Comparison of ENCODE assay signal across 9 mouse cellular contexts in genomic region chr19:34636933-34637557, GRCm38 (mm10). TPM values are rescaled to one million over a fixed set of nuclear protein-coding genes. Genes with fewer than 3 reads are reported as not detected.
DNase-seq lines count a peak whose midpoint lies in the region; ATAC-seq and TF ChIP-seq lines count a peak whose summit lies in the region.
"Had no signal": no experiment of that assay in that cellular context is flagged by ENCODE, and none has a peak within 500 bp of the region (broad histone marks: within the 10 kb centered on the region; RNA-seq: fewer than 3 reads in every experiment).

No protein-coding gene starts in this region.

- H3K27ac ChIP-seq in hindbrain, postnatal 0 days = no peak overlapping the region
- H3K27ac ChIP-seq: limb, embryonic 15.5 days had no signal

- no peak overlapping the region for H3K4me3 ChIP-seq in hindbrain, postnatal 0 days (ENCODE audit: low read length)
- H3K4me3 ChIP-seq: limb, embryonic 15.5 days had no signal

- WGBS in hindbrain, postnatal 0 days = 13% methylated on average over 3 of the region's 3 CpGs

- H3K36me3 ChIP-seq in hindbrain, postnatal 0 days (ENCODE audit: insufficient read depth, low read length) = no peaks in the 10 kb centered on the region
- H3K36me3 ChIP-seq: limb, embryonic 15.5 days had no signal

- TF ChIP-seq CTCF in hindbrain, postnatal 0 days (IDR thresholded peaks at IDR 0.05; ENCODE audit: low read depth) = peak; percentile 74

- H3K9ac ChIP-seq in hindbrain, postnatal 0 days (replicated peaks; ENCODE audit: low read length) = no peak overlapping the region
- H3K9ac ChIP-seq: limb, embryonic 15.5 days had no signal

- H3K27me3 ChIP-seq in hindbrain, postnatal 0 days (ENCODE audit: insufficient read depth, low read length) = no peaks in the 10 kb centered on the region

- no peak overlapping the region for H3K4me2 ChIP-seq in hindbrain, postnatal 0 days (ENCODE audit: low read depth, low read length)
- H3K4me2 ChIP-seq: limb, embryonic 15.5 days had no signal

- peak; percentile 58 for ATAC-seq in hindbrain, postnatal 0 days

- no peaks in the 10 kb centered on the region for H3K4me1 ChIP-seq in hindbrain, postnatal 0 days (ENCODE audit: insufficient read depth, low read length)
- H3K4me1 ChIP-seq: limb, embryonic 15.5 days had no signal

- DNase-seq in MN1 (ENCODE audit: low spot score) = peak; percentile 41
- peak; percentile 14 for DNase-seq in c-Kit-positive CD71-positive TER-119-negative erythroid progenitor cells, embryonic 14.5 days (ENCODE audit: low read depth)
- peak; percentile 40 to 79 for DNase-seq in frontal cortex, adult 2 months (ENCODE audit: extremely low spot score in 1 of 2, low spot score in 1 of 2)
- DNase-seq in hindbrain, postnatal 0 days (ENCODE audit: low spot score) = peak; percentile 46
- peak; percentile 35 to 68 for DNase-seq in layer of hippocampus, postnatal 25 days (ENCODE audit: extremely low spot score in 1 of 2, low spot score in 1 of 2)
- peak; percentile 77 for DNase-seq in lung, postnatal 14 days
- DNase-seq in retina, postnatal 1 day = peak; percentile 73
- DNase-seq in yolk sac, embryonic 10.5 days (ENCODE audit: low spot score) = peak; percentile 21

- no peaks in the 10 kb centered on the region for H3K9me3 ChIP-seq in hindbrain, postnatal 0 days (ENCODE audit: low read length)
- H3K9me3 ChIP-seq: limb, embryonic 15.5 days had no signal

RNA-seq across cellular contexts. Expression of gene Ifit1bl2, which starts 3.5 kb away (rescaled TPM):
- 0.42 and 0.48 TPM in 2 replicates for polyA plus RNA-seq in frontal cortex, adult 2 months (2012; rRNA removed)
- 0.37 and 1.2 TPM in 2 replicates for total RNA-seq in hindbrain, postnatal 0 days (2014; rRNA removed)
- polyA plus RNA-seq in hindbrain, postnatal 0 days (2015; fragmentation: Nextera tagmentation; extraction: Ambion mirVana) = 0.16 and 0.26 TPM in 2 replicates
- total RNA-seq in layer of hippocampus, postnatal 25 days (2021) = under 1 TPM; 0.19 to 0.37 TPM

RNA-seq across cellular contexts. Expression of gene Ifit1, which starts 3.6 kb away (rescaled TPM):
- polyA plus RNA-seq in frontal cortex, adult 2 months (2012; rRNA removed) = 5.8 and 5.9 TPM in 2 replicates
- total RNA-seq in hindbrain, postnatal 0 days (2014; rRNA removed) = 0.72 and 1.5 TPM in 2 replicates
- polyA plus RNA-seq in hindbrain, postnatal 0 days (2015; fragmentation: Nextera tagmentation; extraction: Ambion mirVana) = 0.99 and 1.3 TPM in 2 replicates
- total RNA-seq in layer of hippocampus, postnatal 25 days (2021) = under 1 TPM; 0.42 to 0.49 TPM

RNA-seq across cellular contexts. Expression of gene Ifit3b, which starts 29.3 kb away (rescaled TPM):
- polyA plus RNA-seq in frontal cortex, adult 2 months (2012; rRNA removed) = 8.1 and 8.4 TPM in 2 replicates
- total RNA-seq in hindbrain, postnatal 0 days (2014; rRNA removed) = 0.21 and 0.43 TPM in 2 replicates
- polyA plus RNA-seq in hindbrain, postnatal 0 days (2015; fragmentation: Nextera tagmentation; extraction: Ambion mirVana) = 0.98 and 0.99 TPM in 2 replicates
- 1 to 10 TPM in 1 of 2 experiments, under 1 TPM in 1; 0.54 to 1.2 TPM for total RNA-seq in layer of hippocampus, postnatal 25 days (2021)

RNA-seq across cellular contexts. Expression of gene Ifit1bl1, which starts 35.3 kb away (rescaled TPM):
- polyA plus RNA-seq in frontal cortex, adult 2 months (2012; rRNA removed) = 2.0 and 2.7 TPM in 2 replicates
- 0.86 and 1.5 TPM in 2 replicates for total RNA-seq in hindbrain, postnatal 0 days (2014; rRNA removed)
- polyA plus RNA-seq in hindbrain, postnatal 0 days (2015; fragmentation: Nextera tagmentation; extraction: Ambion mirVana) = 1.3 and 1.4 TPM in 2 replicates
- 1 to 10 TPM; 1.1 to 1.6 TPM for total RNA-seq in layer of hippocampus, postnatal 25 days (2021)

RNA-seq across cellular contexts. Expression of gene Ifit3, which starts 53.7 kb away (rescaled TPM):
- polyA plus RNA-seq in frontal cortex, adult 2 months (2012; rRNA removed) = 18.0 and 25.6 TPM in 2 replicates
- total RNA-seq in hindbrain, postnatal 0 days (2014; rRNA removed) = 1.8 and 2.3 TPM in 2 replicates
- polyA plus RNA-seq in hindbrain, postnatal 0 days (2015; fragmentation: Nextera tagmentation; extraction: Ambion mirVana) = 3.1 and 3.6 TPM in 2 replicates
- total RNA-seq in layer of hippocampus, postnatal 25 days (2021) = 1 to 10 TPM; 1.3 to 2.1 TPM

Comparison
In these comparisons a context has a peak if more than half of its experiments do, and no peak if none do; other contexts are left out.
1. DNase-seq: peak in every context shown above with its lines; median percentile 77 in lung, postnatal 14 days; 73 in retina, postnatal 1 day; 60 in frontal cortex, adult 2 months; 52 in layer of hippocampus, postnatal 25 days; 46 in hindbrain, postnatal 0 days; 41 in MN1; 21 in yolk sac, embryonic 10.5 days; 14 in c-Kit-positive CD71-positive TER-119-negative erythroid progenitor cells, embryonic 14.5 days.